Mouse (Mus musculus): ENCODE results near the gene Ccdc157. TPM values are rescaled to one million over a fixed set of nuclear protein-coding genes. Genes with fewer than 3 reads are reported as not detected.
"Not testable (repeated sequence)": the region's sequence is repeated elsewhere in the genome, so short reads cannot be mapped to it uniquely, and the experiment has no call there.

Gene Ccdc157
- polyA plus RNA-seq, 1 experiment from 2014 or later, result 0.62 TPM

GRCm38 (mm10) chr11:4192757-4193156, 32.7 kb upstream of the Ccdc157 start:
- 91% methylated on average over 3 of the region's 3 CpGs for WGBS (ENCODE audit: missing documents)
- Histone ChIP-seq H3K27ac (no peak overlapping the region), H3K36me3 (ENCODE audit: inconsistent target) (no peaks in the 10 kb centered on the region), H3K79me2 (ENCODE audit: inconsistent target) (peaks cover 71% of the 10 kb centered on the region; the same call in 1 of the 2 replicates), H3K4me3 (ENCODE audit: inconsistent target) (no peak overlapping the region)

GRCm38 (mm10) chr11:4190677-4191076, 30.6 kb upstream of the Ccdc157 start:
- WGBS (ENCODE audit: missing documents), result 83% methylated on average over 3 of the region's 3 CpGs
- no peak overlapping the region for H3K4me3 ChIP-seq (ENCODE audit: inconsistent target)
- peaks cover 62% of the 10 kb centered on the region; the same call in 1 of the 2 replicates for H3K79me2 ChIP-seq (ENCODE audit: inconsistent target)
- H3K36me3 ChIP-seq (ENCODE audit: inconsistent target), result no peaks in the 10 kb centered on the region
- peak overlapping the region; percentile 48 for H3K27ac ChIP-seq

GRCm38 (mm10) chr11:4189182-4189581, 29.1 kb upstream of the Ccdc157 start:
- Histone ChIP-seq H3K27ac (no peak overlapping the region), H3K36me3 (ENCODE audit: inconsistent target) (no peaks in the 10 kb centered on the region), H3K79me2 (ENCODE audit: inconsistent target) (peaks cover 59% of the 10 kb centered on the region; the same call in 1 of the 2 replicates), H3K4me3 (ENCODE audit: inconsistent target) (no peak overlapping the region)
- 86% methylated on average over 5 of the region's 6 CpGs for whole genome bisulfite sequencing (ENCODE audit: missing documents)

GRCm38 (mm10) chr11:4187318-4187700, 27.2 kb upstream of the Ccdc157 start:
- Histone ChIP-seq H3K36me3 (ENCODE audit: inconsistent target) (no peaks in the 10 kb centered on the region), H3K79me2 (ENCODE audit: inconsistent target) (peaks cover 41% of the 10 kb centered on the region; the same call in 1 of the 2 replicates), H3K27ac (no peak overlapping the region), H3K4me3 (ENCODE audit: inconsistent target) (peak overlapping the region; percentile 61)
- 28% methylated on average over 9 of the region's 9 CpGs for WGBS (ENCODE audit: missing documents)

GRCm38 (mm10) chr11:4186486-4187317, 26.6 kb upstream of the Ccdc157 start, which contains the start of gene Tbc1d10a:
Gene Tbc1d10a (plus strand): TSS chr11:4186789.
- Histone ChIP-seq H3K36me3 (ENCODE audit: inconsistent target) (0 out of 2 replicates have a peak, but pooled peaks cover 2% of the 10 kb centered on the region), H3K4me3 (ENCODE audit: inconsistent target) (peak within 1 kb of the TSS; percentile 61), H3K79me2 (ENCODE audit: inconsistent target) (peaks cover 36% of the 10 kb centered on the region; the same call in 1 of the 2 replicates), H3K27ac (no peak within 1 kb of the TSS)
- WGBS (ENCODE audit: missing documents), result 2% methylated on average over 59 of the region's 71 CpGs

GRCm38 (mm10) chr11:4185480-4185879, 25.4 kb upstream of the Ccdc157 start:
- H3K36me3 ChIP-seq (ENCODE audit: inconsistent target), result peaks cover 14% of the 10 kb centered on the region
- not testable (repeated sequence) for H3K27ac ChIP-seq; H3K4me3 ChIP-seq (ENCODE audit: inconsistent target)
- H3K79me2 ChIP-seq (ENCODE audit: inconsistent target), result peaks cover 29% of the 10 kb centered on the region; the same call in 1 of the 2 replicates
- 96% methylated on average over 2 of the region's 6 CpGs for WGBS (ENCODE audit: missing documents)

- Histone ChIP-seq H3K36me3 (ENCODE audit: inconsistent target) (peaks cover 25% of the 10 kb centered on the region), H3K4me3 (ENCODE audit: inconsistent target) (no peak overlapping the region), H3K79me2 (ENCODE audit: inconsistent target) (peaks cover 24% of the 10 kb centered on the region; the same call in 1 of the 2 replicates), H3K27ac (no peak overlapping the region)
- WGBS (ENCODE audit: missing documents), result 71% methylated on average over 4 of the region's 4 CpGs
Observed at GRCm38 (mm10) chr11:4184251-4184952, 24.3 kb upstream of the Ccdc157 start.

- H3K4me3 ChIP-seq (ENCODE audit: inconsistent target), result no peak overlapping the region
- peaks cover 34% of the 10 kb centered on the region for H3K36me3 ChIP-seq (ENCODE audit: inconsistent target)
- H3K79me2 ChIP-seq (ENCODE audit: inconsistent target), result peaks cover 16% of the 10 kb centered on the region; the same call in 1 of the 2 replicates
- H3K27ac ChIP-seq, result no peak overlapping the region
Observed at GRCm38 (mm10) chr11:4183511-4183910, 23.4 kb upstream of the Ccdc157 start.

GRCm38 (mm10) chr11:4182061-4182460, 22.0 kb upstream of the Ccdc157 start:
- Histone ChIP-seq H3K36me3 (ENCODE audit: inconsistent target) (peaks cover 48% of the 10 kb centered on the region), H3K27ac (no peak overlapping the region), H3K79me2 (ENCODE audit: inconsistent target) (peaks cover 1% of the 10 kb centered on the region; the same call in 1 of the 2 replicates), H3K4me3 (ENCODE audit: inconsistent target) (no peak overlapping the region)
- 100% methylated on average over 1 of the region's 1 CpGs for WGBS (ENCODE audit: missing documents)

- WGBS (ENCODE audit: missing documents), result 98% methylated on average over 4 of the region's 4 CpGs
- H3K36me3 ChIP-seq (ENCODE audit: inconsistent target), result peaks cover 91% of the 10 kb centered on the region
- H3K4me3 ChIP-seq (ENCODE audit: inconsistent target), result no peak overlapping the region
- H3K79me2 ChIP-seq (ENCODE audit: inconsistent target), result no peaks in the 10 kb centered on the region
- no peak overlapping the region for H3K27ac ChIP-seq
Observed at GRCm38 (mm10) chr11:4177716-4178115, 17.6 kb upstream of the Ccdc157 start.

GRCm38 (mm10) chr11:4174586-4174985, 14.5 kb upstream of the Ccdc157 start:
- peaks cover 98% of the 10 kb centered on the region for H3K36me3 ChIP-seq (ENCODE audit: inconsistent target)
- H3K27ac ChIP-seq, result no peak overlapping the region
- WGBS (ENCODE audit: missing documents), result 91% methylated on average over 5 of the region's 5 CpGs
- H3K79me2 ChIP-seq (ENCODE audit: inconsistent target), result no peaks in the 10 kb centered on the region
- no peak overlapping the region for H3K4me3 ChIP-seq (ENCODE audit: inconsistent target)

GRCm38 (mm10) chr11:4166467-4167090, 6.5 kb upstream of the Ccdc157 start:
- Histone ChIP-seq H3K4me3 (ENCODE audit: inconsistent target) (no peak overlapping the region), H3K36me3 (ENCODE audit: inconsistent target) (peaks cover 82% of the 10 kb centered on the region), H3K79me2 (ENCODE audit: inconsistent target) (peaks cover 42% of the 10 kb centered on the region), H3K27ac (no peak overlapping the region)
- 94% methylated on average over 7 of the region's 7 CpGs for WGBS (ENCODE audit: missing documents)

- H3K27ac ChIP-seq, result no peak overlapping the region
- WGBS (ENCODE audit: missing documents), result 100% methylated on average over 2 of the region's 2 CpGs
Observed at GRCm38 (mm10) chr11:4164701-4165100, 4.6 kb upstream of the Ccdc157 start.

GRCm38 (mm10) chr11:4160758-4161480, 826 bp upstream of the Ccdc157 start:
- 7% methylated on average over 15 of the region's 15 CpGs for WGBS (ENCODE audit: missing documents)
- Histone ChIP-seq H3K79me2 (ENCODE audit: inconsistent target) (peaks cover 53% of the 10 kb centered on the region), H3K27ac (peak overlapping the region; percentile 33), H3K36me3 (ENCODE audit: inconsistent target) (peaks cover 32% of the 10 kb centered on the region; the same call in 1 of the 2 replicates), H3K4me3 (ENCODE audit: inconsistent target) (peak overlapping the region; percentile 75)

More at GRCm38 (mm10) chr11:4164701-4165100, 4.6 kb upstream of the Ccdc157 start:
- H3K36me3 ChIP-seq (ENCODE audit: inconsistent target), result peaks cover 63% of the 10 kb centered on the region
- H3K79me2 ChIP-seq (ENCODE audit: inconsistent target), result peaks cover 53% of the 10 kb centered on the region
- no peak overlapping the region for H3K4me3 ChIP-seq (ENCODE audit: inconsistent target)
